Mouse (Mus musculus) heart, postnatal 4 days (tissue): ENCODE results near the gene Lrrc7. TPM values are rescaled to one million over a fixed set of nuclear protein-coding genes. Genes with fewer than 3 reads are reported as not detected.

Experiments
- DNase-seq: peaks from one replicate; pipeline ENCODE4 v3.0.0; 2021
- total RNA-seq, 2 experiments: library from RNA; stranded (reverse); gene quantifications; 2 replicates each; pipeline ENCODE4 v1.2.3; 2021

Lrrc7 gene
- under 1 TPM; 0.02 to 0.05 TPM for total RNA-seq

DNA sequence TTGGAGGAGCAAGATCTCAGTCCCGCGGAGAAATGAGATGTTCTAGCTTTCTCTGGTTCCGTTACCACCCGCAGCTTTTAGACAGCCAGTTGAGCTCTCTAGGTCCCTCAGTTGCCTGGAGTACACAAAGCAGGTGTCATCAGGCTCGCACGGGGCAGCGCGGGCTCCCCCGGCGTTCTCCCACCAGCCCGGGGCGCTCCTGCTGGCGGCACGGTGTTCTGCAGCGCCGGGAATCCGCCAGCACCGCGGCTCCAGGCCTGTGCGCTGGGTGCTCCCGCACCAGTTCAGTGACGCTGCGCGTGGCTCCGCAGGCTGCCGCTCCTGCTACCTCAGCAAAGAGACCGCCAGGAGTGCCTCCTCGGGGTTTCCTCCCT lies at the start of gene Lrrc7:
Gene Lrrc7, minus strand, starts transcription at position 235 of the 374 bp plus-strand sequence.
- DNase-seq: peak; percentile 41

DNA sequence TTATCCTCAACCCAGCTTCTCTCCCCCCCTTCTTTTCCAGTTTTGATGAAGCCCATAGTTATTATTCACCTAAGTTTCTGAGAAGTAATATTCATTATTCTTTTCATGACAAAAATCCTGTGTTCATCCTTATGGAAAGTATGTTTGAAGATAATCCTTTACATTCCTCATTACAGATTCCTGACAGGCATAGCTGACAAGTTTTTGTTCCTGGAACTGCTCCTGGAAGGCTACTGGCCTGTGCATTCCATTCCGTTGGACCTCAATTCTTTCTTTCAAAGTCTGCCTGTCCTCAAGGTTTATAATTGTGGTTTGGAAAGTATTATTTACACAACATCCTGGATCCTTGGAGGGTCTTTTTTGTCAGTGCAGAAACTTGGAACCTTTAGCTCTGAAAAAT lies 45.0 kb upstream of the Lrrc7 start:
- DNase-seq: no peak

DNA sequence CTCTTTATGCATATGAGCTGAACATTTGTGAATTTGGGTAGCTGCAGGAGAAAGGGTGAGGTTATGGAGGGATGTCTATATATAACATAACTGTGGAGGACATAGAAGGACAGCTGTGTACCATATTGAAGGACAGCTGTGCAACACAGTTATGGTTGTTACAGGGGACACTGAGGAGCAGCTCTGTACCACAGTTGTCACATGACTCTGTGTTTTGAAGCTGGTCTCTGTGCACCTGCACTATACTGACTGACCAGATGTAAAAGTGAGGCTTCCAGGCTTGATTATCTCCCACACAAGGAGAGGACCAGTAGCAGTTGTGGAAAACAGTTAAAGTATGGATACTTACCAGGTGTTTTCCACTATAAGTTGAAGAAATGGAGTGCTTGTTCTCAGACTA lies 43.3 kb upstream of the Lrrc7 start:
- no peak for DNase-seq

DNA sequence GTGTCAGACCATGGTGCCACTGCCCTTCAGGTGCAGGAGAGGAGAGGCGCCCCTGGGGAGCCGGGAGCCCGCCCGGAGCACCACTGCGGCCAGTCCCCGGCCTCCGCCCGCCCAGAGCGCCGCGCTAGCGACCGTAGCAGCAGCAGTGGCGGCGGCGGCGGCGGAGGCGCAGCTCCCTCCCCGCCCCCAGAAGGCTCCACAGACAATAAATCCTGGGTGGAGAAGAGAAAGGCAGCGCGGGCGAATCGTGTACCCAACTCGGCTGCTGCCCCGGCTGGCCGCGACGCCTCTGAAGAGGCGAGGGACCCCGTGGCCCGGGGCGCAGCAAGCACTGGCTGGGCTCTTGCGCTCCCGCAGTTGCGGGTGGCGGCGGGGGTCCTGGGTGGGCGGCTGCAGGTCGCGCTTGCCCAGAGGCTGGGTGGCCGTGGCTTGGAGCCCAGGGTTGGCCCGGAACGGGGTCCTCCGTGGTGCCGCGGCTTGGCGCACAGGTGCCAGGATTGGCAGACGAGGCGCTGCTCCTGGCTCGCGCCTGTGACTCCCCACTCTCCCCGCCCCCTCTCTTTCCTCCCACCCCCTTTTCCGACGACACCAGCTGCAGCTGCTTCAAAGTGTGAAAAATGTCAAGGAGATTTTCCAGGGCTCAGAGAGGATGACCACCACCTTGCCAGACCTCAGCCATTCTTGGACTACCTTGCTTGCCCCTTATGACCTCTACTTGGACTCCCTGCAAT lies 600 bp downstream of the Lrrc7 start:
- DNase-seq: peak; percentile 14

DNA sequence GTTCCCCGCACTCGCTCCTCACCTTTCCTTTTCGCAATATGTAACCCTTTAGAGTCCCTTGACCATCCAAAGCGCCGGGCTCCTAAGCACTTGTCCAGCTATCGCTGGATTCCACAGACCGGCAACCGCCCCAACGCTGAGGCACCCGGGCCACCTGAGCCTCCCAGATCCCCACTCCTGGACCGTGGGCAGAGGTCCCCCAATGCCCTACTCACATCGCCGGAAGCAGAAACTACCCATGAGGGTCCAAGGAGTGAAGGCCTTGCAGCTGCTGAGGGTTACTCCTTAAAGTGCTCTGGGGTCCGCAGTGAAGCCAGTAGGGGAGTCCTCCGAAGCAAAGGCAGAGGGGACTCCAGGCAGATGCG lies 1.1 kb downstream of the Lrrc7 start:
- DNase-seq: no peak

DNA sequence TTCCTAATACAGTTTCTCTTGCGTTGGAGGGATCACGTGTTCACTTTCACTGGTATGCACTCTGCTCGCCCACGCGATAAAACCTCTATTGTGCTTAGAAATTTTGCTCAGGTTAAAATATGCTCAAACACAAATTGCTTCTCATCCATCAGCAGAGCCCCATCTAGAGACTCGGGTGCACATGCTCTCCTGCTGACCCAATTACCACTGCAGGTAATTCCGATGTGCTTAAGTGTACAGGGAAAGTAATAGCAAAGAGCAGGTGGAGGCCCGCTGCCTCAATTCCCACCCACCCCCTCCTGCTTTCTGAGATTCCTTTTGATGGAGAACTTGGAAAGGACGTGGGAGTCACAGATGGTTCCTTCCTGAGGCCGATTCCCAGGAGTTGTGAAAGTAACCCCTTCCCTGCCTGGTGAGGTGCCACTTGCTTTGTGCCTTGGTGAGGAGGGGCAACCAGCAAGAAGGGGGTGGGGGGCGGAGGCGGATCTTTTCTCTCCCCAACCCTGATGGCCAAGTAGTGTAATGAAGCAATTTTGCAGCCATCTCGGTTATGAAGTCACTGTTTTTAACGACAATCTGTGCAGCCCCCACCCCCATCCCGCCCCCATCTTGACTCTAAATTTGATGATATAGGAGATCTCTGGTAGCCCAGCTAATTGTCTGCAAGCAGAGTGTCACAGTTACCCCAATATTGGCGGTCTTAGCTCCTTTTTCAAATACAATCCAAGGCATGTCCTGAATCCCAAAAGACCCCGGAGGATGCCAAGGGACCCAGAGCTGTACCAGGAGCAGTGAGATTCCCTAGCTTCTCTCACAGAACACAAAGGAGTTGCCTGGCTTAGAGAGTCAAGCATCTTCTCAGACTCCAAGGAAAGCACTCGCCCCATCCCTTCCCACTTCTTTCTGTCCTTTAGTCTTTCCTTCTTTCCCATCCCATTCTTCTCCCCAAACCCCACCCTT lies 2.0 kb downstream of the Lrrc7 start:
- no peak for DNase-seq

DNA sequence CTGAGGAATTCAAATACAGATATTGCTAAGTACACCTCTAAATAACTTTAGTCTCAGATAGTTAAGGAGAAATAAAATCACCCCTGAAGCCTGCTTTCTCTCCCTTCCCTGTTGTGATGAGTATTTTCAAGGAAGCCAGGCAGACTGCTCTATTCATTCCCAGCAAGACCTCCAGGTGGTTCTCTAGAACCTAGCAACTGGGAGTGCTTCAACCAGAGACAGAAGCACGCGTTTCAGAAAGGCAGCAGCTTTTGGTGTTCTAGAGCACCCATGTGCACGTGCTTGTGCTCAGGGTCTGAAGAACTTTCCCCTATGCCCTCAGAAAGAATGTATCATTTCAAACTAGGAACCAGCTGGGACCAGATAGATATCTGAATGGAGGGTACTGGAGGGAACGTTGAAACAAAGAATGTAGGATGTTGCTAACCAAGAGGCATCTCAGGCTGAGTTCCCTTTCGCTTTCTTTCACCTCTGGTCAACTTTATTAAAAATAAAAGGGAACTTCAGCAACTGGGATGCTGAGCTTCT lies 2.8 kb downstream of the Lrrc7 start:
- no peak for DNase-seq

DNA sequence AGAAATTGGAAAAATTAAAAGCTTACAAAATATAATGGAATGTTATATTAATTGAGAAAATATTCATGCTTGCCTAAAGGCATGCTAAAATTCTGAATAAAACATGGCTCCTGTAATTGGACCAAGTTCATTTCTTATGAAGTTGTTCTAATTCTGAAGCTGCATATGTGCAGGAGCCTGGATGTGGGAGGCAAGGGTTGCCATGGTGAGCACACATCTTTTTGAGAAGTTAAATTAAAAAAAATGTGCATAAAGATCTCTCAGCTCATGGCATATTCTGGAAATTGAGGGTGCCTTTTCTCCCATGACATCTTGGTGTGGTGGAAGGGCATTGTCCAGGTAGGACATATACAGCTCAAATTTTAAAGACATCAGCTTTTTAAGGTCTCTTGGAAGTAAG lies 3.4 kb downstream of the Lrrc7 start:
- DNase-seq: no peak

DNA sequence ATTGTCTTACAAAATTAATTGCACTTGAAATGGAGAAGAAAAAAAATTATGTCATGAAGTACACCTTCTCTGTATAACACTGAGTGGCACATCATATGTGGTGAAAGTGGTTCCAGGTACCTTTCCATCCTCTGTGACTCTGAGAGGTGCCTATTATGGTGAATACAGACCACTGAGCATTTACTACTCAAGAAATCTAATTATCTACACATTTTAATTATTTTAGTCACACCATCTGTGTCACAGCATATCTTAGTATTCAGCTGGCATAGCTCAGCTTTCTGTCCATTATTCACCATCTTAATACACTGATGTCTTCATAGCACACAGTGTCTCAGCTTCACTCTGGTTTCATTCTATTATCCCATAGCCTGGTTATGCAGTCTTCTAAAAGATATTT lies 7.7 kb downstream of the Lrrc7 start:
- DNase-seq: no peak

DNA sequence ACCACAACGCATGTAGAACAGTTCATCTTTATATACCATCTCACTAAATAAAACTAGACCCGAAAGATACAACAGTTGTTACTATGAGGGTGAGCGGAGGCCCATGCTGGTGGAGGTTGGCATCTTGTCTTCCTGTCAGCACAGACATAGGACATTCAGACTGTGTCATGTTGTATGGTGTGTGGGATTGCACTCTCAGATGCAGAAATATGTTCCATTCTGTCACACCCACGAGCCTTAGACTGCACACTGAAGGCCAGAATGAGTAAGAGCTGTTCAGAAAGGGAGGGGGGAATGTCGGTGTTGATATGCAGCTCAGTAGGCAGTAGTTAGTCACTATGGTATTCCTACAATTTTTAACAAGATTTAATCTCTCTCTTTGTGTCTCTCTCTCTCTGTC lies 9.9 kb downstream of the Lrrc7 start:
- no peak for DNase-seq

DNA sequence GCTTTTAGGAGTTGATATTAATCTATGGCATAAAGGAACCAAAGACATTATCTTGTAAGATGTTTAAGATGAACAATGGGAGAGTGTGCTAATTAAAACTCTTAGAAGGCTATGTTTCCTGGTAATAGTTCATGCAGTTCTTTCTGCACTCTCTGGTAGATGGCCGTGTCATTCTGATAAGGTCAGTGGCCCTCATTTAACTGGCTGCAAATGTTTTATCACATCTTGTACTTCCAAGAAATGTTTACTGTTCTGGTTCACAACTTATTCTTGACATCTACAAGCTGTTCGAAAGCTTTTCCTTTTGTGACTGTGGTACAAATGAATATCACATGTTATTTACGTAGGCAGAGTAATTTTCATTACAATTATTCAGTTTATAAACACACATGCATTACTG lies 18.5 kb downstream of the Lrrc7 start:
- DNase-seq: no peak

DNA sequence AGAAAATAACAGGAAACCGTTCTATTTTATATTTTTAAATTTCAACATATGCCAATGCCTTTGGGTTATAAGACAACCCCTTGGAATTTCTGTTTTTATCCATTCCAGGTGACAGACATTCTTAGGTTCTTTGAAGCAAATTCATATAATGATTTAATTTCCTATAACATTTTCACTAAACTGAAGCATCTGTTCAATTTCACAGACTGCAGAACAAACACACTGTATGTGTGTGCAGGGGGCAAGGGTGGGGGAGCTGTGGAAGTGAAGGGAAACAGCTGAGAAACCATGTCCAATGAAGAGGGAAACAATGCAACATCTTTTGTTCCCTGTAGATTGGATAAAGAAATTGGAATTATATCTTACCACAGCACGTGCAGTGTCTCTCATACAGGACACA lies 29.2 kb downstream of the Lrrc7 start:
- DNase-seq: no peak

DNA sequence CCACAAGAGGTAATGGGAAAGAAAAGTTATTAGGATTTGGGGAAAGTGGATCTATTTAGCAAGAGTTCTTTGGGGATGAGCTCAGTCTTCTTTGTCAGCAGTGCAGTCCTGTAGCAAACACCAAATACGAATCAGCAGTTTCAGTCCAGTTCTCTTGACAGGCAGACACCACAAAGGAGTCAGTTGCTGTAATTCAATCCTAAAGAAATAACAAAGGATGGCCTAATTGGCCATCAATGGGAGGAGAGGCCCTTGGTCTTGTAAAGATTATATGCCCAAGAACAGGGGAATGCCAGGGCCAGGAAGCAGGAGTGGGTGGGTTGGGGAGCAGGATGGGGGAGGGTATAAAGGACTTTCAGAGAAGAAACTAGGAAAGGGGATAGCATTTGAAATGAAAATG lies 33.5 kb downstream of the Lrrc7 start:
- no peak for DNase-seq

DNA sequence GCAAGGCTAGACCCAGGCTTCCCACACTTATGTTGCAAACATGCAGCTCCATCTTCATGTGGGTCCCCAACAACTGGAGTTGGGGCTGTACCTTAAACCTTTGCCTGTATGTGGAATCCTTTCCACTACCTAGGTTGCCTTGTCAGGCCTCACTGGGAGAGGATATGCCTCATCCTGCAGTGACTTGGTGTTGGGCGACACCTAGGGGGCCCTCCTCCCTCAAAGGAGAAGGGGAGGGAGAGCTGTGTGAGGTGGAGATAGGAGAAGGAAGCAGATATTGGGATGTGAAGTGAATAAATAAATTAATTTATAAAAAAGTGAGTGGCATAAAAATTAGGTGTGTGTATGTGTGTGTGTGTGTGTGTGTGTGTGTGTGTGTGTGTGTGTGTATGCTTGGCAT lies 68.3 kb downstream of the Lrrc7 start:
- no peak for DNase-seq

DNA sequence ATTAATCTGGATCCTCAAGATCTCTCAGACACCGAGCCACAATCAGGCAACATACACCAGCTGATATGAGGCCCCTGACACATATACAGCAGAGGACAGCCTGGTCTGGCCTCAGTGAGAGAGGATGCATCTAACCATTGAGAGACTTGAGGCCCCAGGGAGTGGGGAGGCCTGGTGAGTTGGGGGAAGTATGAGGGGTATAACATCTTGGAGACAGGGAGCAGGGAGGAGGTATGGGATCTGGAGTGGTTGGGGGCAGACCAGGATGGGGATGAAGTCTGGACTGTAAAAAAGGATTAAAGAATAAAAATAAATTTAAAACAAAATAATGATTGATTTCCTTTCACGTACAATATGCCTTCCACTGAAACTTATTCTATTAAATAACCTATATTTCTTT lies 82.3 kb downstream of the Lrrc7 start:
- DNase-seq: no peak

DNA sequence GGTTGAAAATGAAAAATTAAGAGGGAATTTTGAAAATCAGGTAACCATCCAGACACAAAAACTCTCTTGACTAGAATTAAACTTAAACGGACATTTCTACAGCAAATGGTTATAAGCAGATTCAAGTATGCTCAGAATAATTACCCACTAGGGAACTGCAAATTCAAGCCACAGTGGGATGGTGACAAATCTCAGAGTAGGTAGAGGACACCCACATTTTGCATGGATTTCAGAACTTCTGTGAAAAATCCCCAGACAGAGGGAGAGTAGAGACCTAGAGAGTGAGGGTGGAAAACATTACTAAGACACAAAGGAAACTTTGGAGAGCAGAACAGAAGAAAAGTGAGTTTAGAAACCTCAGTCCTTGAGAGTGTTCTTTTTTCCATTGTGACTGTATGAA lies 161.4 kb downstream of the Lrrc7 start:
- no peak for DNase-seq

DNA sequence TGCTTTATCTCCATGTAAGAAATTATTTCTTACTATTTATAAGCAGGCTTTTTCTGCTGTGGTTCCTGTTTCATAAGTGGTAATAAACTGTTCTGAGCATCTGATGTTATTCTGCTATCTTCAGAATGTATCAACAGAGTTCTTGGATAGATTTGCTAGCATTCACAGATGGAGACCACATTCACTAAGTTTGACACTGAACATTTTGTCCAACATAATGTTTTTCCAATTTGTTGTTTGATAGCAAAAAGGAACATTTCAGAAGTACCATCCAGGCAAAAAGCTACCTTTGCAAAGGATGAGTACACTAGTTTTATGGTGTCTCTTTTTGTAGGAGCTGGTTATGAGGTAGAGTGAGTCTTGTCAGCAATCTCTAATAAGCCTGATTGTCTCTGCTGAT lies 170.5 kb downstream of the Lrrc7 start:
- no peak for DNase-seq

DNA sequence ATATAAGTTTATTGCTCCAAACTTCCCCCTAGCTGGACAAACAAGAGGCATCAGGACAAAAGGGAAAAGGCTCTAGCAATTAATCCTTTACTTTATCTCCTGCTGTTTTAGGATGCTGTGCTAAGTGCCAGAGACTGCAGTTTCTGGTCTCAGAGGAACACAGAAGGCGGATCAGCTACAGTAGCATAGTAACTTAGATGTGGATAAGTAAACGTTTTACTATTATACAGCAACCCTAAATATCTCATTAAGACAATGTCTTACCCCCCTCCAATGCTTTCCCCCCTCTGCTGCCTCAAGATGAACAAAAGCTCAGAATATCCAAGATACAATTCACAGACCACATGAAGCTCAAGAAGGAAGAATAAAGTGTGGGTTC lies 174.0 kb downstream of the Lrrc7 start:
- DNase-seq: no peak

DNA sequence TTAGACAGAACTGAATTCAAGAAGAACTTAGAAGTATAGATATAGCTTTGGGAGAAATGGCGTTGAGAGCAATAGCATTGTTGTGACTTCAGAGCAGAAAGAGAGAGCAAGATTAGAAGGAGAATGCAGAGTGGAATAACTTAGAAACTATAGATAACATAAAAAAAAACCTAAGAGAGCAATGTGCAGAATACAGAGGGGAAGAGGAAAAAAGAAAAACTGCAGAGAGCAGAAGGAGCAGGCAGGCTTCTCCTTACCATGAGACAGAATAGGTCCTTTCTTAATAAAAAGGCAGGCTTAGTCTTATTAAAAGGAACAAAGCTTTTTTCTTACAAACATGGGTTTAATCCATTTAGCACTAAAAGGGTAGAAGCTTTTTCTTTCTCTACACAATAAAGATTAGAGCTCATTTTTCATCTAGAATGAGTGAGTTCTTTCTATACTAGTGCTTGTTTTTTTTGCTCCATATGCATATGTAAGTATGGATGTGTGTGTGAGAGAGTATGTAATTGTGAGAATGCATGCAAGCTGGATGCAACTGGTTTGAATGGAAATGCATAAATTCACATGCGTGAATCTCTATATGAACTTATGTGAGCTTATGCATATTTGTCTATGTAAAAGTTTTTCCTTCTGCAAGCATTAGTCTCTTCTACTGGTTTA lies 174.5 kb downstream of the Lrrc7 start:
- no peak for DNase-seq

DNA sequence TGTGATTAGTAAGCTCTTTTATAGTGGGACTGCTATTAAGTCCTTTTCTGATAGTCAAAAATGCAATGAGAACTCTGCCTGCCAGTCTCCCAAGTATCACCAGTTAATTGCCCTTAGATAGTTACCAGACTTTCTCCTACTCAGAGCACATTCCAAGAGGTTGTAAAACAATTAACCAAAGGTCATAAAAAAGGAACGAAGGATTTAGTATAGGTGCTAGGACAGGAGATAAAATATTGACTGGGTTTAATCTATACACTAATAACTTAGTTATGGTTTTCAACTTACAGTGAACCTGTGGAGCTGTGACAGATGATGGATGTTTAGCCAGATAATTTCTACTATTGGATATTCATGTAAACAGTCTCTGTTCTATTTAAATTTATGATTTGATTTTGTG lies 175.2 kb downstream of the Lrrc7 start:
- no peak for DNase-seq

DNA sequence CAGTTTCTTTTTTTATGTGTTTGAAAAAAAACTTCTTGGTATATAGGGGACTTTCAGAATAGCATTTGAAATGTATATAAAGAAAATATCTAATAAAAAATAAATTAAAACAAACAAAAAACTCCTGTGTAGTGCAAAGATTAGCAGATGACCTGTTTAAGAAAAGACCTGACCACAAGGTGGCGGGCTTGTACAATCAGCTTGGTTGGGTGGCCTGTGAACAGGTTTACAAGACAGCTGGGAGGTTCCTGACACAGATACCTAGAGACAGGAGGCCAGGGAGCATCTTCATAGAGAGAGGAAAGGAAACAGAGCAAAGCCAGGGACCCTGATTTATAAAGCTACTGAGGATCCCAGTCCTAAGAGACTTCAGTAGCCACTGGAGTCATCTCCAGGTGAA lies 186.1 kb downstream of the Lrrc7 start:
- peak; percentile 33 for DNase-seq

DNA sequence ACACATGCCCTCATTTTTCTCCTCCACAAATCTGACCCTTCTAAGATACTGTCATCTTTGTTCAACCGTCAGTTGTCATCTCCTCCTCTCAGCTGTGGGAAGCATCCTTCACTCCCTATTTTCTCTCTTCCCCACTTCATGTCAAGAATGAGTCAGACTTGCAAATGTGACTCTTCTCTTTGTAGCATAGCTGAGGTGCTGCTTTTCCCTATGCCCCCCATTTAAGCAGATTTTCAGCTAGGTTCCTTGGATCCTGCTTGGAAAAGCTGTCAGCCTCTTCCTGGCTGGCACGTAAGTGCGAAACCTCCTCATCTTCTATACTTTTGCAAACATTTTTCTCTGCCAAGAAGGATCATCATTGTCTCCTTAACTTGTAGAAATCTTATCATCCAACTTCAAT lies 192.9 kb downstream of the Lrrc7 start:
- DNase-seq: no peak

DNA sequence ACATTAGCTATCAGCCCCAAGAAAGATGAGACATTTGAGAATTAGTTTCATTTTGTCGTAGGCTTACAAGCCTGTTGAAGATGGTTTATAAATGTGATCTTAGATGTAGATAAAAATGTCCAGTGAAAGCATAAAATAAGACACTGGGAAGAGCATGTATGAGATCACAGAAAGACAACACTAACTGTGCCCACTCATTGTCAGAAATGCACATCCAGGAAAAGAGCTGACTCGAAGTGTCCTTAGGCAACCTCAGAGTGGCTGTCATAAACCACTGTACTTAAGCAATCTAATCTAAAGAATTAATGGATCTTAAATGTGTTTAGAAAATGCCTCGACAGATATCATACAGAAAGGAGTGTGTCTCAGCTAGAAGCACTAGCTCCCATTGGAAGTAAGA lies 196.2 kb downstream of the Lrrc7 start:
- DNase-seq: no peak
